Mouse (Mus musculus): Measurements from ENCODE around the gene Gsto2.

DNA sequence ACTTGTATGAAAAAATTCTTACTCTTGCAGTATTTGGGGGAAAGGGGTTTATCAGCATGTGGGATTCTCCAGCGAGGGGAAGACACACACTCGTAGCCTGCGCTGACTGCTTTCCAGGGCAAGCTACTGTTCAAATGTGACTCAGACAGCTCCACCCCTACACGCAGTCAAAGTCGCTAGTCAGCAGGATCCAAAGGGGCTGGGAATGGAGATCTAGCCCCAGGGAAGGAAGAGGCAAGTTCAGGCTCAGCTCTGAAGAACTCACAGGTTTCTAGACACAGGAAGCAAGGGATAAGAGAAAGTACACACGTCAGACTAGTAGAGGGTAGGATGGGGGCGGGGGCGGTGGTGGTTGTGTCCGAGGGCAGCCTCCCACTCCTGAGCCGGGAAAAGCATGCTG, 35.2 kb downstream of the Gsto2 start:
- TF ChIP-seq CTCF (IDR thresholded peaks at IDR 0.05; ENCODE audit: low read depth): no peak
- TF ChIP-seq EP300 (IDR thresholded peaks at IDR 0.05; ENCODE audit: low read depth): no peak

Measured in liver, postnatal 0 days (tissue).